Mouse (Mus musculus): ENCODE results near the gene Fam129b. TPM values are rescaled to one million over a fixed set of nuclear protein-coding genes. Genes with fewer than 3 reads are reported as not detected.

The Fam129b gene
- polyA plus RNA-seq, 1 experiment from 2014 or later = 13.7 TPM

- H3K4me2 ChIP-seq (ENCODE audit: low read depth, low read length) = no peak overlapping the region
- ATAC-seq (replicated peaks; ENCODE audit: insufficient number of reproducible peaks, low FRiP score, low TSS enrichment, low read depth) = no peak
- no peak overlapping the region for H3K27ac ChIP-seq (replicated peaks; ENCODE audit: low read depth, low read length)
- H3K9ac ChIP-seq (replicated peaks; ENCODE audit: low read length) = no peak overlapping the region
- WGBS = 64% methylated on average over 7 of the region's 7 CpGs
- no peak overlapping the region for H3K4me3 ChIP-seq (ENCODE audit: low read depth, low read length)
- H3K27me3 ChIP-seq (ENCODE audit: control insufficient read depth, insufficient read depth, low read length) = no peaks in the 10 kb centered on the region
- H3K4me1 ChIP-seq (ENCODE audit: control insufficient read depth, insufficient read depth, low read length) = no peaks in the 10 kb centered on the region
- no peaks in the 10 kb centered on the region for H3K9me3 ChIP-seq (replicated peaks; ENCODE audit: control insufficient read depth, low read length)
- no peak for DNase-seq (ENCODE audit: low spot score)
- H3K36me3 ChIP-seq (replicated peaks; ENCODE audit: control insufficient read depth, insufficient read depth, low read depth, low read length) = no peaks in the 10 kb centered on the region
Measured at GRCm38 (mm10) chr2:32855046-32855785, 20.7 kb upstream of the Fam129b start.

GRCm38 (mm10) chr2:32855790-32856465 is 20.0 kb upstream of the Fam129b start:
- Histone ChIP-seq H3K36me3 (replicated peaks; ENCODE audit: control insufficient read depth, insufficient read depth, low read depth, low read length) (no peaks in the 10 kb centered on the region), H3K27me3 (ENCODE audit: control insufficient read depth, insufficient read depth, low read length) (no peaks in the 10 kb centered on the region), H3K27ac (replicated peaks; ENCODE audit: low read depth, low read length) (no peak overlapping the region), H3K4me1 (ENCODE audit: control insufficient read depth, insufficient read depth, low read length) (no peaks in the 10 kb centered on the region), H3K9me3 (replicated peaks; ENCODE audit: control insufficient read depth, low read length) (no peaks in the 10 kb centered on the region), H3K4me3 (ENCODE audit: low read depth, low read length) (no peak overlapping the region), H3K4me2 (ENCODE audit: low read depth, low read length) (no peak overlapping the region; the same call in 1 of the 2 replicates), H3K9ac (replicated peaks; ENCODE audit: low read length) (no peak overlapping the region)
- no peak for DNase-seq (ENCODE audit: low spot score)
- WGBS = 44% methylated on average over 5 of the region's 5 CpGs
- ATAC-seq (replicated peaks; ENCODE audit: insufficient number of reproducible peaks, low FRiP score, low TSS enrichment, low read depth) = no peak

- H3K4me3 ChIP-seq (ENCODE audit: low read depth, low read length) = no peak overlapping the region
- no peaks in the 10 kb centered on the region for H3K36me3 ChIP-seq (replicated peaks; ENCODE audit: control insufficient read depth, insufficient read depth, low read depth, low read length)
- H3K27ac ChIP-seq (replicated peaks; ENCODE audit: low read depth, low read length) = no peak overlapping the region
- H3K9me3 ChIP-seq (replicated peaks; ENCODE audit: control insufficient read depth, low read length) = no peaks in the 10 kb centered on the region
- ATAC-seq (replicated peaks; ENCODE audit: insufficient number of reproducible peaks, low FRiP score, low TSS enrichment, low read depth) (0 out of 2 replicates have a peak, but pooled peaks have one; percentile 36), DNase-seq (ENCODE audit: low spot score) (peak; percentile 92)
- no peaks in the 10 kb centered on the region for H3K4me1 ChIP-seq (ENCODE audit: control insufficient read depth, insufficient read depth, low read length)
- under 1% methylated on average over 7 of the region's 7 CpGs for WGBS
- no peak overlapping the region for H3K4me2 ChIP-seq (ENCODE audit: low read depth, low read length)
- no peaks in the 10 kb centered on the region for H3K27me3 ChIP-seq (ENCODE audit: control insufficient read depth, insufficient read depth, low read length)
- no peak overlapping the region for H3K9ac ChIP-seq (replicated peaks; ENCODE audit: low read length)
Measured at GRCm38 (mm10) chr2:32857584-32857983, 18.3 kb upstream of the Fam129b start.

DNA sequence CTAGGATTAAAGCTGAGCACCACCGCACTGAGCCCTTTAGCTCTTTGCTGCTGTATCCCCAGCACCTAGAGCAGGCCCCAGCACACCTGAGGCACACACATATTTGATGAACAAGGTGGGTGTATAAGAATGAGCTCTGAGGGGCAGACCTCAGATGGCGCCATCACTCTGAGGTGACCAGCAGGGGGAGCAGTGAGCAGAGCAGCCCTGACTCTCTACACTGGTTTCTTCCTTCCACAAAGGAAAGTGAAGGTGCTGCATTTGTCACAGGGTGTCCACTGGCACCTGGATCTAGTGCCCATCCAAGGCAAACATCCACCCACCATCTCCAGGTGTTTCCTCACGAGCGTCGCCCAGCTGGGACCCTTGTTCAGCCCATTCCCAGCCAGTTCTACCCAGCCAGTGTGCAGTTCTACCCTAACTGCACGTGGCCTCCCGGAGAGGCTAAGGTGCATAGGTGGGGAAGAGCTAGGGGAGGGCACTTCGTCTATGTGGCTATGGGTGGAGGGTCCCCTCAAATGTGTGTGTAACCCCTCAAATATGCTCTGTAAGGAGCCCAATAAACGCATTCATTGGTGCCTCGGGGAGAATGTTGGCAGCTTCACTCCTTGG is 16.8 kb upstream of the Fam129b start:
- Histone ChIP-seq H3K36me3 (replicated peaks; ENCODE audit: control insufficient read depth, insufficient read depth, low read depth, low read length) (no peaks in the 10 kb centered on the region), H3K9me3 (replicated peaks; ENCODE audit: control insufficient read depth, low read length) (no peaks in the 10 kb centered on the region), H3K27ac (replicated peaks; ENCODE audit: low read depth, low read length) (no peak overlapping the region), H3K4me1 (ENCODE audit: control insufficient read depth, insufficient read depth, low read length) (no peaks in the 10 kb centered on the region), H3K4me2 (ENCODE audit: low read depth, low read length) (no peak overlapping the region), H3K4me3 (ENCODE audit: low read depth, low read length) (no peak overlapping the region), H3K27me3 (ENCODE audit: control insufficient read depth, insufficient read depth, low read length) (no peaks in the 10 kb centered on the region), H3K9ac (replicated peaks; ENCODE audit: low read length) (no peak overlapping the region)
- DNase-seq (ENCODE audit: low spot score) = peak; percentile 78
- peak; percentile 69; the same call in 1 of the 2 replicates for ATAC-seq (replicated peaks; ENCODE audit: insufficient number of reproducible peaks, low FRiP score, low TSS enrichment, low read depth)
- WGBS = 42% methylated on average over 10 of the region's 10 CpGs

DNA sequence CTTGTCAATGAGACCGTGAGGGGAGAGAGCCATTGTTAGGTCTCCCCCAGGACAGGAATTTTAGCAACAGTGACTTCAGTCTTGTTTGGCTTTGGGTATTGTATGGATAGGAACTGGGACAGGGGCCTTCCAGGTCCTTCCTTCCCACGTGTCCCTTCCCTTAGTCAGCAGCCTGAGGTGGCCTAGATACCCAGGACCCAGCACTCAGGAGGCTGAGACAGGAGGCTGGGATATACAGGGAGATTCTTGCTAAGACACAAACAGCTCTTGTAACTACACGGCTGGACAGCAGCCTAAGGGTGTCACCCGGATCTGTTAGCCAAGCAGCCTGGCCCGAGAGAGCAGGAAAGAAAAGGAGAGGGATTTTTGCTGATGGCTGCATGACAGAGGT is 16.3 kb upstream of the Fam129b start:
- Histone ChIP-seq H3K4me3 (ENCODE audit: low read depth, low read length) (no peak overlapping the region), H3K36me3 (replicated peaks; ENCODE audit: control insufficient read depth, insufficient read depth, low read depth, low read length) (no peaks in the 10 kb centered on the region), H3K27ac (replicated peaks; ENCODE audit: low read depth, low read length) (no peak overlapping the region), H3K9ac (replicated peaks; ENCODE audit: low read length) (no peak overlapping the region), H3K4me2 (ENCODE audit: low read depth, low read length) (no peak overlapping the region), H3K27me3 (ENCODE audit: control insufficient read depth, insufficient read depth, low read length) (no peaks in the 10 kb centered on the region), H3K9me3 (replicated peaks; ENCODE audit: control insufficient read depth, low read length) (no peaks in the 10 kb centered on the region), H3K4me1 (ENCODE audit: control insufficient read depth, insufficient read depth, low read length) (no peaks in the 10 kb centered on the region)
- no peak for DNase-seq (ENCODE audit: low spot score)
- 74% methylated on average over 5 of the region's 5 CpGs for WGBS
- ATAC-seq (replicated peaks; ENCODE audit: insufficient number of reproducible peaks, low FRiP score, low TSS enrichment, low read depth) = no peak

GRCm38 (mm10) chr2:32860799-32861198 is 15.1 kb upstream of the Fam129b start:
- H3K9ac ChIP-seq (replicated peaks; ENCODE audit: low read length) = no peak overlapping the region
- ATAC-seq (replicated peaks; ENCODE audit: insufficient number of reproducible peaks, low FRiP score, low TSS enrichment, low read depth) = no peak
- no peaks in the 10 kb centered on the region for H3K27me3 ChIP-seq (ENCODE audit: control insufficient read depth, insufficient read depth, low read length)
- H3K27ac ChIP-seq (replicated peaks; ENCODE audit: low read depth, low read length) = no peak overlapping the region
- H3K4me3 ChIP-seq (ENCODE audit: low read depth, low read length) = no peak overlapping the region
- no peaks in the 10 kb centered on the region for H3K4me1 ChIP-seq (ENCODE audit: control insufficient read depth, insufficient read depth, low read length)
- no peak for DNase-seq (ENCODE audit: low spot score)
- no peaks in the 10 kb centered on the region for H3K9me3 ChIP-seq (replicated peaks; ENCODE audit: control insufficient read depth, low read length)
- no peak overlapping the region for H3K4me2 ChIP-seq (ENCODE audit: low read depth, low read length)
- no peaks in the 10 kb centered on the region for H3K36me3 ChIP-seq (replicated peaks; ENCODE audit: control insufficient read depth, insufficient read depth, low read depth, low read length)
- 87% methylated on average over 8 of the region's 8 CpGs for WGBS

- no peak overlapping the region for H3K27ac ChIP-seq (replicated peaks; ENCODE audit: low read depth, low read length)
- H3K4me1 ChIP-seq (ENCODE audit: control insufficient read depth, insufficient read depth, low read length) = no peaks in the 10 kb centered on the region
- no peak overlapping the region for H3K4me3 ChIP-seq (ENCODE audit: low read depth, low read length)
- no peaks in the 10 kb centered on the region for H3K9me3 ChIP-seq (replicated peaks; ENCODE audit: control insufficient read depth, low read length)
- ATAC-seq (replicated peaks; ENCODE audit: insufficient number of reproducible peaks, low FRiP score, low TSS enrichment, low read depth) (no peak), DNase-seq (ENCODE audit: low spot score) (no peak)
- H3K27me3 ChIP-seq (ENCODE audit: control insufficient read depth, insufficient read depth, low read length) = no peaks in the 10 kb centered on the region
- no peak overlapping the region for H3K4me2 ChIP-seq (ENCODE audit: low read depth, low read length)
- H3K36me3 ChIP-seq (replicated peaks; ENCODE audit: control insufficient read depth, insufficient read depth, low read depth, low read length) = no peaks in the 10 kb centered on the region
- 91% methylated on average over 3 of the region's 3 CpGs for WGBS
- no peak overlapping the region for H3K9ac ChIP-seq (replicated peaks; ENCODE audit: low read length)
Measured at GRCm38 (mm10) chr2:32863317-32863716, 12.6 kb upstream of the Fam129b start.

- no peaks in the 10 kb centered on the region for H3K4me1 ChIP-seq (ENCODE audit: control insufficient read depth, insufficient read depth, low read length)
- no peak overlapping the region for H3K4me3 ChIP-seq (ENCODE audit: low read depth, low read length)
- H3K27me3 ChIP-seq (ENCODE audit: control insufficient read depth, insufficient read depth, low read length) = no peaks in the 10 kb centered on the region
- H3K9ac ChIP-seq (replicated peaks; ENCODE audit: low read length) = no peak overlapping the region
- H3K4me2 ChIP-seq (ENCODE audit: low read depth, low read length) = no peak overlapping the region
- no peaks in the 10 kb centered on the region for H3K9me3 ChIP-seq (replicated peaks; ENCODE audit: control insufficient read depth, low read length)
- no peaks in the 10 kb centered on the region for H3K36me3 ChIP-seq (replicated peaks; ENCODE audit: control insufficient read depth, insufficient read depth, low read depth, low read length)
- DNase-seq (ENCODE audit: low spot score) (peak; percentile 63), ATAC-seq (replicated peaks; ENCODE audit: insufficient number of reproducible peaks, low FRiP score, low TSS enrichment, low read depth) (no peak)
- WGBS = 68% methylated on average over 2 of the region's 2 CpGs
- no peak overlapping the region for H3K27ac ChIP-seq (replicated peaks; ENCODE audit: low read depth, low read length)
Measured at GRCm38 (mm10) chr2:32864755-32865154, 11.2 kb upstream of the Fam129b start.
